Mouse (Mus musculus) left cerebral cortex, postnatal 14 days (tissue): Measurements from ENCODE around the gene Fam3a. TPM values are rescaled to one million over a fixed set of nuclear protein-coding genes. Genes with fewer than 3 reads are reported as not detected.

Source experiments
- DNase-seq, 2 experiments: peaks; one replicate each; pipeline ENCODE4 v3.0.0; 2021 to 2022; ENCODE audit warnings: low spot score in 2 of 2, mixed read lengths in 1 of 2
- intact Hi-C: fragments of 180-260 bp; cut with DNase I; formaldehyde crosslinking; loops from one replicate; pipeline ENCODE4 v1.15.1; 2025
- total RNA-seq, 2 experiments: library from RNA; stranded (reverse); gene quantifications; 2 replicates each; pipeline ENCODE4 v1.2.3; 2021

Fam3a gene
- total RNA-seq, 2 experiments from 2014 or later: 20.0 to 27.0 TPM

GRCm38 (mm10) chrX:74353467-74353770, 39.7 kb downstream of the Fam3a start, which contains the start of gene Lage3:
Gene Lage3, minus strand, starts transcription at chrX:74353618.
- DNase-seq: peak; percentile 70 to 78
- intact Hi-C loops: no loop called here

GRCm38 (mm10) chrX:74352645-74353466, 40.2 kb downstream of the Fam3a start:
- no peak for DNase-seq
- intact Hi-C loops: no loop called here

Other genes with a start within 250 kb of the Fam3a start
- gene Tex28, start 225.4 kb downstream of the Fam3a start, total RNA-seq: not detected
- gene Tktl1, start 216.0 kb downstream of the Fam3a start, total RNA-seq: not detected
- 100 to 1,000 TPM in 1 of 2 experiments, 10 to 100 TPM in 1; 89.1 to 100 TPM for gene Flna, start 143.5 kb downstream of the Fam3a start, total RNA-seq
- gene Emd, start 138.6 kb downstream of the Fam3a start, total RNA-seq: 10 to 100 TPM; 38.9 to 40.4 TPM
- gene Rpl10, start 122.5 kb downstream of the Fam3a start, total RNA-seq: 100 to 1,000 TPM; 124 to 140 TPM
- 10 to 100 TPM; 51.2 to 53.1 TPM for gene Taz, start 111.4 kb downstream of the Fam3a start, total RNA-seq
- gene Dnase1l1, start 110.9 kb downstream of the Fam3a start, total RNA-seq: 1 to 10 TPM; 1.4 to 2.0 TPM
- gene Atp6ap1, start 96.2 kb downstream of the Fam3a start, total RNA-seq: 100 to 1,000 TPM; 351 to 367 TPM
- gene Gdi1, start 88.3 kb downstream of the Fam3a start, total RNA-seq: 100 to 1,000 TPM; 663 to 673 TPM
- 10 to 100 TPM; 35.4 to 38.5 TPM for gene Fam50a, start 80.2 kb downstream of the Fam3a start, total RNA-seq
- gene Plxna3, start 64.2 kb downstream of the Fam3a start, total RNA-seq: 10 to 100 TPM; 33.3 to 33.8 TPM
- gene Lage3, start 39.7 kb downstream of the Fam3a start, total RNA-seq: 10 to 100 TPM; 30.5 to 33.0 TPM
- 10 to 100 TPM; 59.0 to 62.6 TPM for gene Ubl4a, start 20.1 kb downstream of the Fam3a start, total RNA-seq
- 1 to 10 TPM; 2.1 to 3.2 TPM for gene Slc10a3, start 19.9 kb downstream of the Fam3a start, total RNA-seq
- gene Ikbkg, start within 50 bp of the Fam3a start, total RNA-seq: 10 to 100 TPM; 41.9 to 46.8 TPM
- gene G6pdx, start 35.9 kb upstream of the Fam3a start, total RNA-seq: 10 to 100 TPM; 22.8 to 24.4 TPM
- gene Gm6880, start 88.1 kb upstream of the Fam3a start, total RNA-seq: not detected
- not detected for gene Olfr1326-ps1, start 181.6 kb upstream of the Fam3a start, total RNA-seq
- gene Olfr1325, start 199.4 kb upstream of the Fam3a start, total RNA-seq: not detected